Mouse (Mus musculus): ENCODE measurements around the gene Chst1. TPM values are rescaled to one million over a fixed set of nuclear protein-coding genes. Genes with fewer than 3 reads are reported as not detected.

Gene Chst1
- polyA plus RNA-seq, 1 experiment from 2014 or later, result 5.2 TPM

- WGBS, result 62% methylated on average over 16 of the region's 16 CpGs
- no peak for TF ChIP-seq EP300 (IDR thresholded peaks at IDR 0.05)
- TF ChIP-seq CTCF (IDR thresholded peaks at IDR 0.05), result no peak
- H3K4me2 ChIP-seq (replicated peaks; ENCODE audit: low read depth, low read length), result no peak overlapping the region
- H3K9me3 ChIP-seq (ENCODE audit: low read length), result no peaks in the 10 kb centered on the region
- DNase-seq (ENCODE audit: low spot score) (no peak), ATAC-seq (no peak)
- no peaks in the 10 kb centered on the region for H3K27me3 ChIP-seq (replicated peaks; ENCODE audit: insufficient read depth, low read length)
- H3K9ac ChIP-seq (replicated peaks; ENCODE audit: low read depth), result no peak overlapping the region
- no peaks in the 10 kb centered on the region for H3K36me3 ChIP-seq (ENCODE audit: insufficient read depth, low read length)
- no peak overlapping the region for H3K27ac ChIP-seq (ENCODE audit: low read length)
- no peak overlapping the region for H3K4me3 ChIP-seq (ENCODE audit: low read depth, low read length)
- H3K4me1 ChIP-seq (ENCODE audit: insufficient read depth, low read depth, low read length), result no peaks in the 10 kb centered on the region
Observed at GRCm38 (mm10) chr2:92617077-92617756, 17.7 kb downstream of the Chst1 start.

GRCm38 (mm10) chr2:92618016-92618415 lies 18.5 kb downstream of the Chst1 start:
- Histone ChIP-seq H3K4me3 (ENCODE audit: low read depth, low read length) (no peak overlapping the region), H3K9me3 (ENCODE audit: low read length) (no peaks in the 10 kb centered on the region), H3K9ac (replicated peaks; ENCODE audit: low read depth) (no peak overlapping the region), H3K27me3 (replicated peaks; ENCODE audit: insufficient read depth, low read length) (no peaks in the 10 kb centered on the region), H3K4me2 (replicated peaks; ENCODE audit: low read depth, low read length) (no peak overlapping the region), H3K4me1 (ENCODE audit: insufficient read depth, low read depth, low read length) (no peaks in the 10 kb centered on the region), H3K36me3 (ENCODE audit: insufficient read depth, low read length) (no peaks in the 10 kb centered on the region), H3K27ac (ENCODE audit: low read length) (no peak overlapping the region)
- DNase-seq (ENCODE audit: low spot score) (no peak), ATAC-seq (no peak)
- TF ChIP-seq EP300 (IDR thresholded peaks at IDR 0.05) (no peak), CTCF (IDR thresholded peaks at IDR 0.05) (no peak)
- WGBS, result 44% methylated on average over 6 of the region's 6 CpGs

- no peaks in the 10 kb centered on the region for H3K36me3 ChIP-seq (ENCODE audit: insufficient read depth, low read length)
- 24% methylated on average over 2 of the region's 2 CpGs for WGBS
- no peak overlapping the region for H3K4me3 ChIP-seq (ENCODE audit: low read depth, low read length)
- no peak overlapping the region for H3K27ac ChIP-seq (ENCODE audit: low read length)
- TF ChIP-seq EP300 (IDR thresholded peaks at IDR 0.05), result no peak
- no peak for TF ChIP-seq CTCF (IDR thresholded peaks at IDR 0.05)
- ATAC-seq, result peak; percentile 65
- H3K27me3 ChIP-seq (replicated peaks; ENCODE audit: insufficient read depth, low read length), result no peaks in the 10 kb centered on the region
- no peak overlapping the region for H3K9ac ChIP-seq (replicated peaks; ENCODE audit: low read depth)
- H3K4me1 ChIP-seq (ENCODE audit: insufficient read depth, low read depth, low read length), result no peaks in the 10 kb centered on the region
- H3K4me2 ChIP-seq (replicated peaks; ENCODE audit: low read depth, low read length), result no peak overlapping the region
- H3K9me3 ChIP-seq (ENCODE audit: low read length), result no peaks in the 10 kb centered on the region
- peak; percentile 49 for DNase-seq (ENCODE audit: low spot score)
Observed at GRCm38 (mm10) chr2:92627633-92628032, 28.1 kb downstream of the Chst1 start.

DNA sequence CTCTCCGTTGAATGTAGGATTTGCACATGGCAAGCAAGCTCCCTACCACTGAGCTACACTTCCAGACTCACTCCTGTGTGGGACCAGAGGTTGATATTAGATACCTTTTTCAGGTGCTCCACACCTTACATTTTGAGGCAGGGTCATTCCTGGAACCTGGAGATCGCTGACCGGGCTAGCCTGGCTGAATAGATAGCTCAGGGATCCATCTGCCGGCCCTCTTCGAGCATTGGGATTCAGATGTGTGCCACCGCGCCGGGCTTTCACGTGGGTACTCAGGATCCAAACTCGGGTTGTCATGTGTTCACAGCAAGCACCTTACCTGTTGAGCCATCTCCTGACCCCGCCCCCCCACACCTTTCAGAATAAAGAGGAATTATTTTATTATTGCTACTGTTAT lies 31.3 kb downstream of the Chst1 start:
- H3K9ac ChIP-seq (replicated peaks; ENCODE audit: low read depth), result no peak overlapping the region
- no peaks in the 10 kb centered on the region for H3K36me3 ChIP-seq (ENCODE audit: insufficient read depth, low read length)
- DNase-seq (ENCODE audit: low spot score), result no peak
- ATAC-seq, result no peak
- H3K4me2 ChIP-seq (replicated peaks; ENCODE audit: low read depth, low read length), result no peak overlapping the region
- H3K9me3 ChIP-seq (ENCODE audit: low read length), result no peaks in the 10 kb centered on the region
- H3K4me1 ChIP-seq (ENCODE audit: insufficient read depth, low read depth, low read length), result no peaks in the 10 kb centered on the region
- H3K27ac ChIP-seq (ENCODE audit: low read length), result no peak overlapping the region
- TF ChIP-seq EP300 (IDR thresholded peaks at IDR 0.05) (no peak), CTCF (IDR thresholded peaks at IDR 0.05) (no peak)
- H3K27me3 ChIP-seq (replicated peaks; ENCODE audit: insufficient read depth, low read length), result no peaks in the 10 kb centered on the region
- no peak overlapping the region for H3K4me3 ChIP-seq (ENCODE audit: low read depth, low read length)
- WGBS, result 90% methylated on average over 11 of the region's 11 CpGs

- DNase-seq (ENCODE audit: low spot score), result no peak
- no peak for TF ChIP-seq CTCF (IDR thresholded peaks at IDR 0.05)
- TF ChIP-seq EP300 (IDR thresholded peaks at IDR 0.05), result no peak
Observed at GRCm38 (mm10) chr2:92632027-92632426, 32.5 kb downstream of the Chst1 start.

DNA sequence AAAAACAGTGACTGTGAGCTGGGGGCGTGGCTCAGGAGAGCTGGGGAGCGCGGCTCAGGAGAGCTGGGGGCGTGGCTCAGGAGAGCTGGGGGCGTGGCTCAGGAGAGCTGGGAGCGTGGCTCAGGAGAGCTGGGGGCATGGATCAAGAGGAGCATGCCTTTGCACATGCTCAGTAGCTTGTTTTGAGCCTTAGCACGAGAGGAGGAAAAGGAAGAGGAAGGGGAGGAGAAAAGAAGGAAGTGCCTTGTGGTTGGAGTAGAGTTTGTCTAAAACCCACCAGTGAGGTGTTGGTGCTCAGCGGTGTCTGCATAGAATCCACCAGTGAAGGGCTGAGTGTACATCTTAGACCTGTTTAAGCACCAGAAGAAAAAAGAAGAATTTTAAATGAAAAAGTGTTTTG lies 41.0 kb downstream of the Chst1 start:
- Histone ChIP-seq H3K27me3 (replicated peaks; ENCODE audit: insufficient read depth, low read length) (no peaks in the 10 kb centered on the region), H3K4me1 (ENCODE audit: insufficient read depth, low read depth, low read length) (no peaks in the 10 kb centered on the region; the same call in 1 of the 2 replicates), H3K9me3 (ENCODE audit: low read length) (no peaks in the 10 kb centered on the region), H3K4me2 (replicated peaks; ENCODE audit: low read depth, low read length) (no peak overlapping the region), H3K4me3 (ENCODE audit: low read depth, low read length) (no peak overlapping the region), H3K9ac (replicated peaks; ENCODE audit: low read depth) (no peak overlapping the region), H3K27ac (ENCODE audit: low read length) (no peak overlapping the region), H3K36me3 (ENCODE audit: insufficient read depth, low read length) (no peaks in the 10 kb centered on the region)
- 15% methylated on average over 8 of the region's 8 CpGs for WGBS
- ATAC-seq, result no peak
- peak; percentile 37 for DNase-seq (ENCODE audit: low spot score)
- TF ChIP-seq CTCF (IDR thresholded peaks at IDR 0.05) (no peak), EP300 (IDR thresholded peaks at IDR 0.05) (no peak)

More at GRCm38 (mm10) chr2:92632027-92632426, 32.5 kb downstream of the Chst1 start:
- H3K27ac ChIP-seq (ENCODE audit: low read length), result no peak overlapping the region
- no peak for ATAC-seq
- H3K27me3 ChIP-seq (replicated peaks; ENCODE audit: insufficient read depth, low read length), result no peaks in the 10 kb centered on the region
- 38% methylated on average over 1 of the region's 1 CpGs for WGBS
- H3K36me3 ChIP-seq (ENCODE audit: insufficient read depth, low read length), result no peaks in the 10 kb centered on the region
- no peak overlapping the region for H3K4me3 ChIP-seq (ENCODE audit: low read depth, low read length)
- no peaks in the 10 kb centered on the region for H3K9me3 ChIP-seq (ENCODE audit: low read length)
- no peak overlapping the region for H3K9ac ChIP-seq (replicated peaks; ENCODE audit: low read depth)
- H3K4me1 ChIP-seq (ENCODE audit: insufficient read depth, low read depth, low read length), result no peaks in the 10 kb centered on the region
- H3K4me2 ChIP-seq (replicated peaks; ENCODE audit: low read depth, low read length), result no peak overlapping the region

Data from lung, postnatal 0 days (tissue).